Mouse (Mus musculus) limb, embryonic 11.5 days (tissue): ENCODE measurements around the gene Fam184a. TPM values are rescaled to one million over a fixed set of nuclear protein-coding genes. Genes with fewer than 3 reads are reported as not detected.

ENCODE experiments used
- ATAC-seq: fragments of 200-750 bp; cut with Nextera tagmentation; 2 replicates; pipeline ENCODE4 v1.8.0; 2017; ENCODE audit warnings: low read depth; ENCODE audit not compliant: insufficient number of reproducible peaks, low FRiP score, low TSS enrichment
- DNase-seq: peaks from one replicate; pipeline ENCODE4 v3.0.0-alpha.2; 2015; ENCODE audit warnings: low spot score
- H3K27ac ChIP-seq: fragments of 300-500 bp; sonication (generic); replicated peaks from 2 replicates; pipeline ENCODE4 v1.5.1; 2014; ENCODE audit warnings: low read depth, mild to moderate bottlenecking, low read length
- H3K27me3 ChIP-seq: fragments of 300-500 bp; sonication (generic); 2 replicates; pipeline ENCODE4 v1.6.1; 2014; ENCODE audit warnings: mild to moderate bottlenecking, low read length, mixed read lengths; ENCODE audit not compliant: control insufficient read depth, insufficient read depth
- H3K36me3 ChIP-seq: fragments of 300-500 bp; sonication (generic); 2 replicates; pipeline ENCODE4 v1.6.1; 2014; ENCODE audit warnings: mild to moderate bottlenecking, low read length, moderate library complexity, mixed read lengths; ENCODE audit not compliant: control insufficient read depth, insufficient read depth
- H3K4me1 ChIP-seq: fragments of 300-500 bp; sonication (generic); 2 replicates; pipeline ENCODE4 v1.6.1; 2014; ENCODE audit warnings: low read length, mixed read lengths; ENCODE audit not compliant: control insufficient read depth, insufficient read depth
- H3K4me2 ChIP-seq: fragments of 300-500 bp; sonication (generic); 2 replicates; pipeline ENCODE4 v1.6.1; 2014; ENCODE audit warnings: low read depth, mild to moderate bottlenecking, moderate library complexity; ENCODE audit not compliant: severe bottlenecking
- H3K4me3 ChIP-seq: fragments of 300-500 bp; sonication (generic); 2 replicates; pipeline ENCODE4 v1.5.1; 2014; ENCODE audit warnings: low read depth, low read length
- H3K9ac ChIP-seq: fragments of 300-500 bp; sonication (generic); 2 replicates; pipeline ENCODE4 v1.6.1; 2014; ENCODE audit warnings: mild to moderate bottlenecking, low read length
- H3K9me3 ChIP-seq: fragments of 300-500 bp; sonication (generic); 2 replicates; pipeline ENCODE4 v1.6.1; 2016; ENCODE audit warnings: low read length; ENCODE audit not compliant: control insufficient read depth
- WGBS: fragments of 180-500 bp; shearing (Covaris S2); extraction: QIAGEN DNeasy Blood & Tissue Kit; methylation state at CpG from one replicate; pipeline ENCODE4 v1.1.7; 2014; 5-methylcytosine and 5-hydroxymethylcytosine counted together
- polyA plus RNA-seq: library from polyadenylated mRNA; unstranded; fragments of >200 nt; fragmentation: Nextera tagmentation; extraction: Ambion mirVana; gene quantifications from 2 replicates; pipeline ENCODE4 v1.2.1, GENCODE M21; 2014

Gene Fam184a
- polyA plus RNA-seq: 5.1 and 5.7 TPM in 2 replicates

GRCm38 (mm10) chr10:53750955-53751652 is at the start of gene Fam184a:
Gene Fam184a, minus strand, starts transcription at chr10:53751123.
- H3K27ac ChIP-seq: no peak within 1 kb of the TSS
- peak within 1 kb of the TSS; percentile 73 for H3K4me3 ChIP-seq
- DNase-seq (peak; percentile 69), ATAC-seq (peak; percentile 80)
- H3K4me1 ChIP-seq: no peaks in the 10 kb centered on the region; the same call in none of the 2 replicates
- peak within 1 kb of the TSS; percentile 67 for H3K9ac ChIP-seq
- H3K4me2 ChIP-seq: peak within 1 kb of the TSS; percentile 84
- WGBS: 6% methylated on average over 65 of the region's 71 CpGs
- no peaks in the 10 kb centered on the region for H3K9me3 ChIP-seq
- no peaks in the 10 kb centered on the region for H3K27me3 ChIP-seq
- H3K36me3 ChIP-seq: no peaks in the 10 kb centered on the region

- H3K4me2 ChIP-seq: no peak overlapping the region
- H3K36me3 ChIP-seq: no peaks in the 10 kb centered on the region
- 97% methylated on average over 1 of the region's 1 CpGs for WGBS
- H3K4me1 ChIP-seq: no peaks in the 10 kb centered on the region
- no peaks in the 10 kb centered on the region for H3K9me3 ChIP-seq
- no peak overlapping the region for H3K4me3 ChIP-seq
- DNase-seq: no peak
- H3K27me3 ChIP-seq: no peaks in the 10 kb centered on the region
- no peak overlapping the region for H3K9ac ChIP-seq
- no peak for ATAC-seq
- no peak overlapping the region for H3K27ac ChIP-seq
Measured at GRCm38 (mm10) chr10:53796258-53796581, 45.3 kb upstream of the Fam184a start.

- H3K36me3 ChIP-seq: no peaks in the 10 kb centered on the region
- no peak overlapping the region for H3K4me3 ChIP-seq
- H3K9me3 ChIP-seq: no peaks in the 10 kb centered on the region
- WGBS: 21% methylated on average over 2 of the region's 2 CpGs
- H3K27me3 ChIP-seq: no peaks in the 10 kb centered on the region
- no peak for ATAC-seq
- no peak overlapping the region for H3K9ac ChIP-seq
- H3K27ac ChIP-seq: no peak overlapping the region
- H3K4me1 ChIP-seq: no peaks in the 10 kb centered on the region
- no peak for DNase-seq
- H3K4me2 ChIP-seq: no peak overlapping the region
Measured at GRCm38 (mm10) chr10:53795567-53796257, 44.8 kb upstream of the Fam184a start.

GRCm38 (mm10) chr10:53791281-53791680 is 40.4 kb upstream of the Fam184a start:
- ATAC-seq: no peak

DNA sequence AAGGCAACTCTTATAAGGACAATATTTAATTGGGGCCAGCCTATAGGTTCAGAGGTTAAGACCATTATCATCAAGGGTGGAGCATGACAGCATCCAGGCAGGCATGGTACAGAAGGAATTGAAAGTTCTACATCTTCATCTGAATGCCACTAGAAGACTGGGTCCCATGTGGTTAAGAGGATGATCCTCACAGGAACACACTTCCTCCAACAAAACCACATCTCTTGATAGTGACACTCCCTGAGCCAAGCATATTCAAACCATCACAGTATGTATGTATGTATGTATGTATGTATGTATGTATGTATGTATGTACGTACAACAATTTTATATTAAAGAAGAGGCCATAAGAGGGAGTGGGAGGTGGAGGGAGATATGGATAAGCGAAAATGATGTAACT is 25.7 kb upstream of the Fam184a start:
- Histone ChIP-seq H3K36me3 (no peaks in the 10 kb centered on the region), H3K9ac (no peak overlapping the region), H3K4me1 (no peaks in the 10 kb centered on the region), H3K27me3 (no peaks in the 10 kb centered on the region), H3K4me3 (no peak overlapping the region), H3K9me3 (no peaks in the 10 kb centered on the region), H3K27ac (no peak overlapping the region), H3K4me2 (no peak overlapping the region)
- DNase-seq (no peak), ATAC-seq (no peak)
- WGBS: 93% methylated on average over 2 of the region's 2 CpGs

More at GRCm38 (mm10) chr10:53791281-53791680, 40.4 kb upstream of the Fam184a start:
- Histone ChIP-seq H3K27me3 (no peaks in the 10 kb centered on the region), H3K9ac (no peak overlapping the region), H3K27ac (no peak overlapping the region), H3K4me2 (no peak overlapping the region), H3K36me3 (no peaks in the 10 kb centered on the region), H3K4me3 (no peak overlapping the region), H3K9me3 (no peaks in the 10 kb centered on the region), H3K4me1 (no peaks in the 10 kb centered on the region)
- WGBS: 82% methylated on average over 2 of the region's 2 CpGs
- DNase-seq: peak; percentile 12

- H3K4me1 ChIP-seq: no peaks in the 10 kb centered on the region
- 74% methylated on average over 4 of the region's 4 CpGs for WGBS
- no peaks in the 10 kb centered on the region for H3K36me3 ChIP-seq
- H3K27ac ChIP-seq: no peak overlapping the region
- H3K4me2 ChIP-seq: no peak overlapping the region
- DNase-seq: no peak
- H3K4me3 ChIP-seq: no peak overlapping the region
- H3K9ac ChIP-seq: no peak overlapping the region
- no peaks in the 10 kb centered on the region for H3K9me3 ChIP-seq
- no peaks in the 10 kb centered on the region for H3K27me3 ChIP-seq
- ATAC-seq: no peak
Measured at GRCm38 (mm10) chr10:53772708-53773107, 21.8 kb upstream of the Fam184a start.

GRCm38 (mm10) chr10:53771480-53771879 is 20.6 kb upstream of the Fam184a start:
- 72% methylated on average over 2 of the region's 2 CpGs for WGBS
- Histone ChIP-seq H3K9me3 (no peaks in the 10 kb centered on the region), H3K4me2 (no peak overlapping the region), H3K27me3 (no peaks in the 10 kb centered on the region), H3K36me3 (no peaks in the 10 kb centered on the region), H3K27ac (no peak overlapping the region), H3K4me1 (no peaks in the 10 kb centered on the region), H3K4me3 (no peak overlapping the region), H3K9ac (no peak overlapping the region)
- DNase-seq (no peak), ATAC-seq (no peak)

DNA sequence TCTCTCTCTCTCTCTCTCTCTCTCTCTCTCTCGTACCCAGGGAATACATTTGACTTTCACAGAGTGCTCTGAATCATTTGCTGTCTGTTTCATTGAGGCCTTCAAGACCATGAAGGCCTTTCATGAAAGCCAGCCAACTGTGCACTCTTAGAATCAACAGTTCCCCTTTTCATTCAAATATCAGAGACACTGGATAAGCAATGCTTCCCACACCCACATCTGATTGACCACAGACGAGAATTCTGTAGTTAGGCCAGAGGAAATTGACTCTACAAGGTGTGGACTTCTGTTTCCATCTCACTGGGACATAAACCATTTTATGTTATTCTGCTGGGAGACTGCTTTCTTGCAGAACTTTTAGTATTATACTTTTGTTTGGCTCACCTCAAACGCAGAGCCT is 17.8 kb upstream of the Fam184a start:
- WGBS: 80% methylated on average over 3 of the region's 3 CpGs
- H3K4me3 ChIP-seq: no peak overlapping the region
- no peaks in the 10 kb centered on the region for H3K9me3 ChIP-seq
- H3K27me3 ChIP-seq: no peaks in the 10 kb centered on the region
- H3K36me3 ChIP-seq: no peaks in the 10 kb centered on the region
- no peak overlapping the region for H3K9ac ChIP-seq
- no peak overlapping the region for H3K27ac ChIP-seq
- DNase-seq (no peak), ATAC-seq (no peak)
- no peaks in the 10 kb centered on the region for H3K4me1 ChIP-seq
- H3K4me2 ChIP-seq: no peak overlapping the region
